Mouse (Mus musculus) cerebellum, adult 11-12 months (tissue): ENCODE measurements around the gene Trim17.

ENCODE experiments used
- DNase-seq: peaks from one replicate; pipeline ENCODE4 v3.0.0; 2022

Gene Trim17

DNA sequence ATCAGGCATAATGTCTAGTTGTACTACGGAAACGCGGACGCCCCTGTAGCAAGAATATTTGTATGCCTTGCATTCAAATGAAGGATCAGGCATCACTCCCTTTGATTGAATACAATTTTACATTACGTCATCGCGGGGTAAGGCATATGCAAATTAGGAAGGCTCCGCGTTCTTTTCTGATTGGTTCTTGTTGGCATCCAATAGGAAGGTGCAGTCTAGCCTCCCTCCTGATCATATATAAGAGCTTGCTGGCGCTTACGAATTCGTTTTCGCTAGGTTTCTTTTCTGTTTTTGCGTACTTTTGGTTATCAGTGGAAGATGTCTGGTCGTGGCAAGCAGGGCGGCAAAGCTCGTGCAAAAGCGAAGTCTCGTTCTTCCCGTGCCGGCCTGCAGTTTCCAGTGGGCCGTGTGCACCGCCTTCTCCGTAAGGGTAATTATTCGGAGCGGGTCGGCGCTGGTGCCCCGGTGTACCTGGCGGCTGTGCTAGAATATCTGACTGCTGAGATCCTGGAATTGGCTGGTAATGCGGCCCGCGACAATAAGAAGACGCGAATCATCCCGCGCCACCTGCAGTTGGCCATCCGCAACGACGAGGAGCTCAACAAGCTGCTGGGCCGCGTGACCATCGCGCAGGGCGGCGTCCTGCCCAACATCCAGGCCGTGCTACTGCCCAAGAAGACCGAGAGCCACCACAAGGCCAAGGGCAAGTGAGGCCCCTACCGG is at the start of gene Trim17, which contains the start of gene Hist3h2a:
Gene Trim17, plus strand, starts transcription at position 266 of the 723 bp plus-strand sequence.
Gene Hist3h2a, plus strand, starts transcription at position 266 of the 723 bp plus-strand sequence.
- peak; percentile 94 for DNase-seq

DNA sequence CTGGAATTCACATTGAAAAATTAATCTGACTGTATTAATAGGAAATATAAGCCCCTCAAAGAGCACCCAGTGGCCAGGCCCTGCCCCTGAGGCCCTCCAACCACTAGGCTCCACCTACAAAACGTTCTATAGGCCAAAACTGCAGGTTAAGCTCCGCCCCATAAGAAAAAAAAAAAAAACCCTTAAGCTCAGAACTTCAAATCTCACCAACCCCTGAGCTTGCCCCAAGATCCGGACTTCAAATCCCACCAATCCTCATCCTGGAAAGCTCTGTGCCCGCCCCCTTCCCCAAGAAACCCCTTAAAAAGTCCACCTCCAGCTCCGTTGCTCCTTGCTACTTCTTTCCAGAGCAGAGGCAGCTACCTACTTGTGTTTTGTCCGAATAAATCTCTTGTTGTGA is 49.6 kb upstream of the Trim17 start:
- DNase-seq: peak; percentile 49

DNA sequence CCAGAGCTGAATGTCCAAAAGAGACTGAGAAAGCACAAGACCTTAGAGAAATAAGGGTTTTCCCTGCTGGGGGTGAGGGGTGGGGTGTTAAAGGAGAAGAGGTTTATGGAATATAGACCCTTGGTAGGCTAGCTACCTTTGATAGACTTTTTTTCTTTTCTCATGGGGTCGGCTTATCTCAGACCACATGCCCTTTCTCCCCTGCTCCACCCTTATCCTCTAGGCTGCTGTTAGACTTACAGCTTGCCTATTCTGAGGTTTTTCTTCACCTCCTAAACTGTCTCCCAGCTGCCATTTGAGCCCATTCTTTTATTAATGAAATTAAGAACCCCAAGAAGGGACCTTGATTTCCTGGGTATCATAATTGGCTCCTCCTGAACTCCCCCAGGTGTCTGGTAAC is 40.7 kb upstream of the Trim17 start:
- DNase-seq: no peak

DNA sequence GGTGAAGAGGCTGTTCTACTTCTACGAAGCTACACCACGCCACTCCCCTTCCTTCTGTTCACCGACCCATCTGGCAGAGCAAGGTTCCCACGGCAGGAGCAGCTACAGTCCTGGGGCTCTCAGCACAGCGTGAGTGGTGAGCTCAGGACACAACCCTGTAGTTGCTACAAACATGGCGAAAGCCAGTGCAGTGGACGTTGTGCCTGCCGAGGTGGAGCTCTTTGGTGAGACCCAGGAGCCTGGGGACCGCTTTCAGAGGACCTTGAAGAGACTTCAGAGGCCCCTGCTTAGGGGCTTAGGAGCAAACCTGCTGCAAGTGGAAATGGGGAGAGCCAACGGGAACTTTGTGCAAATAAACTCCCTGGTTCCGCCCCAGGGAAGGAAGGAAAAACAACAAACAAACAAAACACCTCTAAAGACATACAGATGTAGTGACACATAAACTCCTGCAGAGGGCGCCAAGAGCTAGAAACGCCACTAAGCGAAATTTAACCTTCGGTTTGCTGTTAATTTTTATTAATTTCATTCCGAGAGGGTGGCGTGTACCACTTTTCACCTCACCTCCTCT is 39.9 kb upstream of the Trim17 start:
- no peak for DNase-seq

DNA sequence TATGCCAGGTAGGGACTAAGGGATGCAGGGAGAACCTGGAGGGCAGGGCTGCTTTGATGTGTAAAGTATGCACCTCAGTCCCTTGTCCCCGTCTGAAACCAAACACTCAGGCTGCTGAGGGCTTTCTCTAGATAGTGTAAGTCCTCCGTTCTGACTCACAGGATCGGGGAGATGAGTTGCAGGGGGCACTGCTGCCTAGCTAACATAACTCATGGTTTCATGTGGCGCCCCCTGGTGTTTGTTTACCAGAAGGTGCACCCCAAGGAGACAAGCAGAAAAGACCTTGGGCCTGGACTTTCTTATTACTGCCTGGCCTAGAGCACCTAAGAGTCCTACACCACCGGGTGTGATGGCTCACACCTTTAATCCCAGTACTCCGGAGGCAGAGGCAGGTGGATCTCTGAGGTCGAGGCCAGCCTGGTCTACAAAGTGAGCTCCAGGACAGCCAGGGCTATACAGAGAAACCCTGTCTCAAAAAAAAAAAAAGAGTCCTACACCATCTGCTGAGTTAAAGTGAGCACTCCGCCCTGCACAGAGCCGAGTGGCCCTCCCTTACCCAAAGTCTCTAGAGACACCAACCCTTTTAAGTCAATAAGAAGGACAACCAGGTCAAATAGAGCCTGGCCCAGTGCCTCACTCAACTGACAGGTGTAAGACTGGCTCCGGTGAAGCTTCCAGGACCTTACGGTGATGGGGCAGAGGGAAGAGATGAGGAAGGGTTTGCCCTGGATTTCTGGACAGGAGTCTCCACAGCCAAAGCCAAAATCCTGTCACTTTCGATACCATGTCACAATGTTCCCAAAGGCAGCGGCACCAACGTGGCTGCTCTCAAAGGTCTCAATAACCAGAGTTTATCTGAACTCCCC is 37.4 kb upstream of the Trim17 start:
- no peak for DNase-seq

DNA sequence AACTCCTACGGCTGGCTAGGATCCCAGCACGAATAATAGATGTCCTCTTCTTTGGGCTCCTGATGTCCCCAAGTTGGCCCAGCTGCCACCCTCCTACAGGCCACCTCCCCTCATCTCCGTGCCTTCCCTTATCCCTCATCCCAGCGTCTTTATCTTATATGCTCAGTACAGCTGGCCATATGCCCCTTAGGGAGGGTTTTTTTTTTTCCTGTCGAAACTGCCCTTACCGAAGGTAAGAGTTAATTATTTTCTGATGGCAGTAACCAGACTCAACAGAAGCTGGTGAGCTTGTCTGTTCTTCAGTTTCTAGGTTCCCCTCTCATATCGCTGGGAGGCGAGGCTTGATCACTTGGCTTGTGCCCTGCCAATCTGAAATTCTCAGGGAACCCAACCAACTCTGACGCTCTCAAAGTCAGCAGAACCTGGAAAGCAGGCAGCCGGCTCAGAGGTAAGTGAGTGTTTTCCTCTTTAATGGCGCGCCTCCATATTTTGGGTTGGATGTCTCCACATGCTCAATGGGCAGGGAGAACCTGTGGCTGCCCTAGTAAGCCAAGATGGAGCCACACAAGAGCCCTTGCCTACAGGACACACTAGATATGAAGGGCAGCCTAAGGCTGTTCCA is 36.6 kb upstream of the Trim17 start, which contains the start of gene Btnl10:
Gene Btnl10, plus strand, starts transcription at position 164 of the 622 bp plus-strand sequence.
- DNase-seq: no peak

DNA sequence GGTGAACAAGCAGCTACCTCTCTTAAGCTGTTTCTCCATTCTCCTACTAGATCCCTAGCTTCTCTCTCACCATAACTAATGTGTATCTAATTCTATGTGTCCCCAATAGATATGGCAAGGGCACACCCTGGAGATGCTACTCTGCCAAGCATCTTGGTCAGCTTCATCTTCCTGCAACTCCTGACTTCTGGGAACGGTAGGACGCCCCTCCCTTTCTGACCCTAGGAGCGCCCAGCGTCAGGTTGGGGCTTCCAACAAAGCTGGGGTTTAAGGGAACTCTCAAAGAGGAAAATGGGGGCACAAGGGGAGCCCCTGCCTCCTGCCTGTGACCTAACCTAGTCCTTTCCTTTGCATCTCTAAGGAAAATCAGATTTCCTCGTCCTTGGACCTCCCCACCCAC is 35.7 kb upstream of the Trim17 start:
- no peak for DNase-seq

DNA sequence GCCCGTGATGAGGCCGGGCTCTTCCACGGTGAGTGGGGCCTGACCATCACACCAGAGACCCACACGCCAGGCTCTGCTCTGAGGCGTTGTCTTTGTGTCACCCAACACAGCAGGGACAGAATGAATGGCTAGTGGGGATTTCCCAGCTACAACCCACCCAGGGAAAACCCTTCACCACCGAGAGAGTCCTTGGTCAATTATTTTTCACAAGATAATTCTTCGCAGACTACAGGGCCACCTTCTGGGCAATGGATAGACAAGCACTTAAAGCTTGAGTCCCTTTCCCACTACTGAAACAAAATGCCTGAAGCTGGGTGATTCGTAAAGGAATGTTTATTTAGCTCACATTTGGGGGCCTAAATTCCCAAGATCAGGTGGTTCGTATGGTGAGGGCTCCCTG is 32.1 kb upstream of the Trim17 start:
- no peak for DNase-seq

DNA sequence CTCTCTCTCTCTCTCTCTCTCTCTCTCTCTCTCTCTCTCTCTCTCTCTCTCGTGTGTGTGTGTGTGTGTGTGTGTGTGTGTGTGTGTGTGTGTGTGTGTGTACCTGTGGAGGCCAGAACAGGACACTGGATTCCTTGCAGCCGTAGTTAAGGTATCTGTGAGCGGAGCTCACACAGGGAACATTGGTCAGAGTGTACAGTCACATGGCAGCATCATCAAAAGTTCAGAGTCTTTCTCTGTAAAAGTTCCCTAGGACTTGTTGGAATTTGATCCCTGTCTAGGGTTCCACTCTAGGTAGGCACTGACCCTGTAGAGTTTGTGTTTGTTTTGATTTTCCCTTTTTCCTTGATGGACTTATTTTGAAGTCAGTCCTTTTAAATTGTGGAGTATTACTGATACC is 27.8 kb upstream of the Trim17 start:
- DNase-seq: no peak

DNA sequence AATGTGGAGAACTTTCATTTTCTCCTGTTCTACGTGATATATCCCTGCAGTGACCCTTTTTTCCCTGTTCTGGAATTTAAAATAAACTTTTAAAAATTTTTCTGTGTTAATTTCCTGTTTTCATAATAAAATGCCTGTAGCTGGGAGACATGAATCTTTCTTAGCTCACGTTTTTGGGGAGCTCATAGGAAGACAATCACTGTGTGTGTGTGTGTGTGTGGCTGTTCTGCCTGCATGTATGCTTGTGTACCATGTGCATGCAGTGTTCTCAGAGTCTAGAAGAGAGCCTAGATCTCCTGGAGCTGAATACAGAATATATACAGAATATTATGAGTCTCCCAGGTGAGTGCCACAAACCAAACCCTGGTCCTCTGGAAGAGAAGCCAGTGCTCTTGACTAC is 27.4 kb upstream of the Trim17 start:
- DNase-seq: no peak

DNA sequence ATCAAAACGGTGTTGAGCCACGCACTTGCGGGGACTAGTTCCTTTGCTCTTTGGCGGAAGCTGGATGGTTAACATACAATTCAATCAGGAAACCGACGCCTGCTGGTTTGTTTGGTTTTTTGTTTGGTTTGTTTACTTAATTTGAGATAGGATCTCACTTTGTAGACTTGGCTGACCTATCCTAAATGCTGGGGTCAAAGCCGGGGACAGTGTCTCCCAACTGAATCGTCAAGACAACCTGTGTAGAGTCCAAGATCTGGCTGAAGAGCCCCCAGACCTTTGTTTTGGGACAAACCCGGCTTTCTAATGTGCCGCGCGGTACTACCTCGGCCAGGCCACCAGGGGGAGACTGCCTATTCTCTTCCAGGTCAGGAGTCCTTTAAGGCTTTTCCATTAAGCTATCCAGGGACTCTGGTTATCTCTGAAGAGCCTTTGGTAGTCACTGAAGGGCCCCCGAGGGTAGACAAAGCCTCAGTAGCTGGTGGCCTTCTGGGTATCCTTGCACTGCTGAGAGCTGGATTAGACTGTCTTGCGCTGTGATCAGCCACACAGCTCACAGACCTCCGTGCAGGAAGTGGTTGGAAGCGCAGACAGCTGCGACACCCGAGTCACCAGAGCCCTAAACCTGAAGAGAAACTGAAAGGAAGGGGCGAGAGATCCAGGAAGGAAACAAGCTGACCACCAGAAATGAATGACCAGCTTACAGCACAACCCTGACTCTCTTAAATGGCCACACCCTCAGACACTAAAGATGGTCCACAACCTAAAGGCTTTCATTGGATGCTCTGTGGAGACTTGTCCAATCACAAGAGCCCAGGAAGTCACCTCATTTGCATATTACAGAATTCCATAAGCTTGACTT is 26.5 kb upstream of the Trim17 start:
- DNase-seq: peak; percentile 48

DNA sequence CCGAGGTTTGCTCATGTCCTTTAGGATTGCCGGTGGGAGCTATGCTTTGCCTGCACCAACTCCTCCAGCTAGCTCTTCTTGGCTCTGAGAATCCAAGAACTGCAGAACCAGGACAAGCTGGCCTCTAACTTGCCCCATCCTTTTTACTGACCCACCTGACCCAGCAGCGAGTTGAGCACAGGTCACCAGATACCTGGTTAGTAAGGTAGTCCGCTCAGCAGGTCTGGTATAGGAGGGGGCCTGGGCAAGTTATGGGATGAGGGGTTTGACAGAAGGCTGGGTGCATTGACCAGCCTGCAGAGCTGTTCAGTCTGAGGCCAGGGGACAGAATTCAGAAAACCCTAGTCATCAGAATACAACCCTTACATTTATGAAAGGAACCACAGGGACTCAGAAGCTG is 25.4 kb upstream of the Trim17 start:
- DNase-seq: no peak

DNA sequence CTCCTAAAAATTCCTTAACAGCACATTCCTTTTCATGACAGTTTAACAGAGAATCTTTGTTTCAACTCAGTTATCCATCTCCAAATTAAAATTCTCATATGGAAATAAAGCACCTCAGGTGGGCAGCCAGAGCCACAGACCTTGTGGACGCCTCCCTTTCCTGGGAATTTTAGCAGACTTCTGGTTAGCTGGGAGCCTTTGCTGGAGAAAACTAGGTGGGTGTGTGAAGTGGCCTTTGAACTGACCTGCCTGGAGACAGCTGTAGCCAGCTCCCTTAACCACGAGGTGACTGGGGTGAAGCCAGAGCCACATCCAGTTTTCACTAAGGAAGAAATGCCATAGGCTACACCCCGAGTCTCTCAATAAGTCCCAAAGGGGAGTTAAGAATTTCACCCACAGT is 24.8 kb upstream of the Trim17 start:
- DNase-seq: no peak

DNA sequence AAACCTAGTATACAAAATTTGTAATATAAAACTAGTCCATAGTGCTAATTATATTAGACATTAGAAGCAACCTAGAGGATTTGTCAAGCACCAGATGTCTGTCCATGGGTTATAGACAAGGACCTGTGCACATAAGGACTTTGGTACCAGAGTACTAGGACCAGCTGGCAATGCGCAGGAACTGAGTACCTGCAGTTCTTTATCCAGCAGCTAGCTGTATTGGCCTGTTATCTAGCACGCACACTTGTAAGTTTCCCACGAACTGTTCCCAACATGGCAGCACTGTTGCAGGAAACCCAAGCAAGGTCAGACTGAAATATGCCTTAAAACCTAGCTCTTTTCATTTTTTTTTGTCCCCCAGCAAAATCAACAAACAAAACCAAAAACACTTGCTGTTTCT is 24.2 kb upstream of the Trim17 start:
- no peak for DNase-seq

DNA sequence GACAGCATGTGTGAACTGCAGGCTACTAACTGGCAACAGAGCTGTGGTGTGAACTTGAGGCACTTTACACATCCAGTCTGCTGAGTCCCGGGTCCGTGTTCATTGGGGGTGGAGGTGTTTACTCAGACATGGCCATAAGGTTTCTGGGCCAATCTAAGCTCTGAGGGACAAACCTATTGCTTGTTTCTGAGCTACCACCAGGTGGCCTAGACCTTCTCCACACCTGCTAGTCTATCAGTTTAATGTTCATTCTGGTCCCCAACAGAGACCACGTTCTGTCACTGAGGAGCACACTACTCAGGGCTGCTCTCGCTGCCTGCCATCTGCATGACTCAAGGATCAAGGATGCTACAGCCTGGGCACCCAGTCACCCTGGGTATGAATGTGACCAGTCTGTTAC is 22.9 kb upstream of the Trim17 start:
- DNase-seq: no peak

DNA sequence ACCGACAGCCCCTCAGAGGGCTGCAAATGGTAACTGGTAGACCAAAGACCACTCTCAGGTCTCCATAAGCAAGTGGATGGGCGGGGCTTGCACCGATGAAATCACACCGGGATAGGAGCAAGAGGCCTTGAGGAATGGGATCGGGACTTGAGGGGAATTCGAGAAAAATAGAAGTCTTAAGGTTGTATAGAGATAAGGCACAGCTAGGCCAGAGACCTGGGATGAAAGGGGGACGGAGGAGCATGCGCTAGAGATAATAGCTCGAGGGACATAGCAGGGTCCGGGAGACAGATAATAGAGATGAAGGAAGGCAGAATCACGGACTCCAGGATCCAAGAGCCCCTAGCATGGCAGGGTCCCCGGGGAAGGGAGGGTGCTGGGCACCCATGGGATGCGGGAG is 16.6 kb upstream of the Trim17 start:
- peak; percentile 58 for DNase-seq

DNA sequence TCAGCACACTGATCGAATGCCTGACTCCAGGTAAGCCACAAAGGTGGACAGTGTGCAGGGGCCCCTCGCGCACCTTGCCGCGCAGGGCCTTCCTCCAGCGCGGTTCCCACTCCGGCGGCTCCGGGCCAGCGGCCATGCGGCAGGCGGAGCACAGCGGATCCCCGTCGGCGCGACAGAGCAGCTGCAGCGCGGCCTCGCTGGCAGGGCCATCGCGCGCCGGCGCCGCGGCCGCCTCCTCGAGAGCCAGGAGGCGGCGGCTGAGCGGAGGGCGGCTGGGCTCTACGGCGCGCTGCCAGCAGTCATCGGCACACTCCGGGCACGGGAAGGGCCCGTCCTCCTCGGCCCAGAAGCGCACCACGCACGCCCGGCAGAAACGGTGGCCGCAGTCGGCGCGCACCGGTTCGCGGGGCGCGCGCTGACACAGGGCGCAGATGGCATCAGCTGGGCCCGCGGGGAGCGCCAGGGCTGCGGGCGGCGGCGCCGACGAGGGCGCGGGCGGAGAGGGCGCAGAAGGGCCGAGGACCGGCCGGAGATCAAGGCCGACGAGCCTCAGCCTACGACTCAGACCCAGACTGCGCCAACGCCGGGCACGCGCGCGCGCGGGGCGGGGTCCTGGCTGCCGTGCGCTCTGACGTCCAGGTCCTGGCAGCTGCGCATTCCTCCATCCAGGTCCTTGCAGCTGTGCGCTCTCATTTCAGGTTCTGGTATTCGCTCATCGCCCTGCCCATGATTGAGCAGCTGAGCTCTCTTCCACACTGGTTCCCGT is 16.0 kb upstream of the Trim17 start, which contains the start of gene Rnf187:
Gene Rnf187, minus strand, starts transcription at position 595 of the 766 bp plus-strand sequence.
- peak; percentile 95 for DNase-seq

DNA sequence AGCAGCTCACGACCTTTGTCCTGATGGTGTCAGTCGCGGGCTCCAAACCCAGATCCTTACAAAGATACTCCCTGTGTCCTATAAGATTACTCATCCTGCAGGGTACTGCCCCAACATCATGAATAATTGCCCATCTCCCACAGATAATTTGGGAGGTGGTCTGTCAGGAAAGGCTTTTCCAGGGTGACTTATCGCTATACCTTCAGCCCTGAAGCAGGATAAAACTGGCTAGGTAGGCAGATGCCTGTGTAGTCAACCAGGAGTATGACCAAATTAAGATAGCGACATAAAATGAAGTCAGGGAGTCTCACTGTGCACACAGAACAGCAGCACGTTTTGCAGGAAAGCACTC is 15.4 kb upstream of the Trim17 start:
- no peak for DNase-seq

DNA sequence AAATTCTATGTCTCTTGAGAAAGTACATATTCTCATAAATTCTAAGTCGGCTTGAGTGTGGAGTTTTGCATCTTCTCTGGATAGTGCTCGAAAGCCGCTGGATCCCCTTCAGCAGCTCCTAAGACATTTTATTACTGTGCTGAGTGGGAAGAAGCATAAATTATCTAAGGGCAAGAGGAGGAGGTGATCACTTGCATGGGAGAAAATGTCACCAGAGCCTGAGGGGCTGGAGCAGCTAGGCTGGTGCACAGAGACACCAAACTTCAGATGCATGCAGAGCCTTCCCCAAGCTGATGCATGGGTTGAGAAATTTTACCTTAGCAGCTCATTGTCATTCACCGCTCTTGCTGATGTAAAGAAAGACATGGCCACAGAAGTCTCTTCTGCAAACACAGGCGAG is 10.3 kb upstream of the Trim17 start:
- DNase-seq: no peak

DNA sequence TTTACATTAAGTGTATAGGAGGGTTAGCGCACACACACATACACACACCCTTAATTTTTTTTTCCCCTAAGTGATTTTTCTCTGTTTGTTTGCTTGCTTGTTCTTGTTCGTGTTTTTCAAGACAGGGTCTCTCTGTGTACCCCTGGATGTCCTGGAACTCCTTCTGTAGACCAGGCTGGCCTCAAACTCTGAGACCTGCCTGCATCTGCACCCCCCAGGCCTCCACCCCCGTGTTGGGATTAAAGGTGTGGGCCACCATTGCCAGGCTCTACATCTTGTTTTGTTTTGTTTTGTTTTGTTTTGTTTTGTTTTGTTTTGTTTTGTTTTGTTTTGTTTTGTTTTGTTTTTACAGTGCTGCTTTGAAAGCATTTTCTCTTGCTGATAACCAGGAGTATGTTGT is 7.2 kb upstream of the Trim17 start:
- no peak for DNase-seq

DNA sequence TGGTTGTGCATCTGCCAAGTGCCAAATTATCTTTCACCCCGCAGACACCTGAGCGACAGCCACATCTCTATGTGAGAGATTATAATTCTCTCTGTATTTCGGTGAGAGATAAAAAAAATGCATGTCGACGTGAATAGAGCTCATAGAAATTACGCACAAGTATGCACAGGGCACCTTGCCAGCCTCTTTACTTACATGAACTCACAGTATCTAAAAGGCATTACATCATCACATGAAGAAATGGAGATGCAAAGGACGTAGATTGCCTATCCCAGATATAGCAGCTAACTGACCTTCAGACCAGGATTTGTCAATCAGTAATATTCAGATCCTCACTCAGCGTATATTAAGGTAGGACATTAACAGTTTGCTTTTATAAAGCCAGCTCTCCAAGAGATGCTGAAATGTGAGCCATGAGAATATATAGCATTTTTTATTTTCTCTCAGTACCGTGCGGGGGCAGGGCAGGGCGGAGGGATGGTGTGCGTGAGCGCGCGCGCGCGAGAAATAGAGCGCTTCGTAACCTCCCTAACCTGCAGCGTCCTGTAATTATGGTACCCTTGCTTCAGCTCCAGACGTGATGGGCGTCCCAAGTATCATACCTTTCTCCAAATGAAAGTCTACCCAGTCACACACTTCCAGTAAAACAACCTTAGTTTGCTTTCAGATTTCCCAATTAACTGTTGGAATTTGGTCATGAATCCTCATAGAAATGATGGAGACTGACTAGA is 6.5 kb upstream of the Trim17 start:
- peak; percentile 81 for DNase-seq
